Mouse (Mus musculus) heart, embryonic 12.5 days (tissue): ENCODE measurements at regions not wholly inside any gene's neighbourhood (a gene's known extent, or its start where the extent isn't known, plus 50 kb on each side); places are given as distances from the start of the nearest gene placed in this dataset.

ENCODE experiments used
- ATAC-seq: fragments of 200-750 bp; cut with Nextera tagmentation; 2 replicates; pipeline ENCODE4 v1.8.0; 2017; ENCODE audit warnings: moderate TSS enrichment, moderate library complexity; ENCODE audit not compliant: insufficient number of reproducible peaks, low FRiP score
- H3K27ac ChIP-seq: fragments of 300-500 bp; sonication (generic); 2 replicates; pipeline ENCODE4 v1.5.1; 2016; ENCODE audit warnings: mild to moderate bottlenecking, moderate library complexity; ENCODE audit not compliant: poor library complexity, severe bottlenecking
- H3K27me3 ChIP-seq: fragments of 300-500 bp; sonication (generic); replicated peaks from 2 replicates; pipeline ENCODE4 v1.6.1; 2016; ENCODE audit warnings: mild to moderate bottlenecking, moderate library complexity
- H3K36me3 ChIP-seq: fragments of 300-500 bp; sonication (generic); 2 replicates; pipeline ENCODE4 v1.6.1; 2016; ENCODE audit warnings: mild to moderate bottlenecking, moderate library complexity
- H3K4me1 ChIP-seq: fragments of 300-500 bp; sonication (generic); replicated peaks from 2 replicates; pipeline ENCODE4 v1.6.1; 2016; ENCODE audit warnings: mild to moderate bottlenecking
- H3K4me2 ChIP-seq: fragments of 300-500 bp; sonication (generic); 2 replicates; pipeline ENCODE4 v1.6.1; 2016; ENCODE audit warnings: mild to moderate bottlenecking, moderate library complexity
- H3K4me3 ChIP-seq: fragments of 300-500 bp; sonication (generic); 2 replicates; pipeline ENCODE4 v1.5.1; 2016; ENCODE audit warnings: mild to moderate bottlenecking
- H3K9ac ChIP-seq: fragments of 300-500 bp; sonication (generic); 2 replicates; pipeline ENCODE4 v1.6.1; 2016; ENCODE audit warnings: mild to moderate bottlenecking, moderate library complexity
- H3K9me3 ChIP-seq: fragments of 300-500 bp; sonication (generic); replicated peaks from 2 replicates; pipeline ENCODE4 v1.6.1; 2016; ENCODE audit warnings: mild to moderate bottlenecking, moderate library complexity
- WGBS: fragments of 180-500 bp; shearing (Covaris S2); methylation state at CpG from one replicate; pipeline ENCODE4 v1.1.7; 2016; 5-methylcytosine and 5-hydroxymethylcytosine counted together

DNA sequence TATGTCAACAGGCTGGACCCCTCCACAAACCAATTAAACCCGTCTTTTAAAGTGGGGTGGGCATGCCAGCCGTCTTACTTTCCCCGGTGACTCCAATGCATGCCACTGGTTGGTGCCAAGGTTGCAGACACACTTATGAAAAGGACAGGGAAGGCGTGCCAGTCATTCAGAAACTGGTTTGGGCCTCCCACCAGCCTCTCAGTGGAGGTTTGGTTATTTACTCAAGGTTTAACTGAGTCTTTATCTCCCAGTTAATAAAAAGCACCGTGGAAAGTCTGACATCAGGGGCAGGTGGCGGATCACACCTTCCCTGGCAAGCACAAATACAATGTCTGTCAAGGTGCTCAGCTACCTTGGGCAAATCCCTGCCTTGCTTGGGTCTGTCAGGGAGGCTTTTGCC is 54.1 kb upstream of the Hpcal1 start:
- Histone ChIP-seq H3K4me1 (no peaks in the 10 kb centered on the region), H3K36me3 (no peaks in the 10 kb centered on the region), H3K9ac (no peak overlapping the region), H3K4me2 (no peak overlapping the region), H3K9me3 (peaks cover 9% of the 10 kb centered on the region), H3K4me3 (no peak overlapping the region), H3K27me3 (no peaks in the 10 kb centered on the region), H3K27ac (no peak overlapping the region)
- ATAC-seq, result no peak
- WGBS, result 70% methylated on average over 6 of the region's 6 CpGs
